12 mouse cellular contexts compared by ENCODE assay signal in the genomic region with DNA sequence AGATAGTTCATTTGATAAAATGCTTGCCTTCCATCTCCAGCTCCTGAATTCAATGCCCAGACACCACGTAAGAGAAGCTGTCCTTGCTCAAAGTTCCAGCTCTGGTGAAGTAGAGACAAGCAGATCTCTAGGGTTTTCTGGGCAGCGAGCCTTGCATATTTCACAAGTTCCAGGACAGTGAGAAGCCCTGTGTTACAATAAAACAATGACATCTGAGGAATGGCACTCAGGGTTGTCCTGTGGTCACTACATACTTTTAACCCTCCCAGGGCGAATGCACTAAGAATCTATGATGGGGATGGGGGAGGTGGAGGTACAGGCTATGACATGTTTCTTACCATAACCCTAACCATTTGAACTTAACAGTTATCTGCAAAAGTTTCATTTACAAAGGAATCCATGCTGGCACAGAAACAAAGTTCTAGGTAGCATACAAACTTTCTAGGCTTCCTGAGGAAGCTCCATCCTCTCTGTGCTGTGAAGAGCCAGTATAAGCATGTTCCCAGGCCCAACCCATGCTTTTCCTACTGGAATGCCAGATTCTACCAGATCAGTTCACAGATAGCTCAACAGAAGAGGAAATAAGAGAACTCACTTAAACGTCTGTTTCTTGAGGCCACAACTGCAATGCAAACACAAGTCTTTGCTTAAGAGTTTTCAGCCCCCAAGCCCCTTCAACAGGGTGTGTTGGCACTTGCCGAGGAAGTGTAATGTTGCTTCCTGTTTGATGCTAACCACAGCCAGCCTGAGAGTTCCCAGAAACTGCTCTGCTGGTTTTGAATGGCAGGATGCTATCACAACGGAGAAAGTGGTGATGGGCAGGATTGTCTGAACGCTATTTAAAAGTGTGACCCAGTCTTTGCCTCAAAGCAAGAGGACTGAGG. TPM values are rescaled to one million over a fixed set of nuclear protein-coding genes. Genes with fewer than 3 reads are reported as not detected.
DNase-seq lines count a peak whose midpoint lies in the region; TF ChIP-seq lines count a peak whose summit lies in the region.
"Had no signal": no experiment of that assay in that cellular context is flagged by ENCODE, and none has a peak within 500 bp of the region (broad histone marks: within the 10 kb centered on the region; RNA-seq: fewer than 3 reads in every experiment).

No protein-coding gene starts in this region.

- H3K4me3 ChIP-seq in gastrocnemius, adult 2 months, result no peak overlapping the region
- H3K4me3 ChIP-seq: embryonic facial prominence, embryonic 15.5 days; hindbrain, embryonic 13.5 days had no signal

- DNase-seq in gastrocnemius, adult 2 months, result peak; percentile 50
- no peak for DNase-seq in gastrocnemius, adult 8-10 months (ENCODE audit: low spot score in 2 of 2)
- DNase-seq in CD4-positive helper T cell, adult 2 months (ENCODE audit: low read depth, low spot score), result peak; percentile 47
- peak; percentile 27 to 36 for DNase-seq in heart, adult 9 months (ENCODE audit: low spot score in 2 of 2)
- DNase-seq in lung, postnatal 4 days, result peak; percentile 23 to 38
- no peak for DNase-seq in retina, postnatal 1 day
- no peak for DNase-seq in testis, postnatal 14 days (ENCODE audit: low spot score)
- DNase-seq in adrenal gland, adult 18-20 months (ENCODE audit: low spot score in 2 of 2), result no peak
- DNase-seq: adrenal gland, postnatal 25 days had no signal

- no peak for TF ChIP-seq CTCF in gastrocnemius, adult 2 months (IDR thresholded peaks at IDR 0.05)

- peak overlapping the region; percentile 48 for H3K27ac ChIP-seq in gastrocnemius, adult 2 months
- H3K27ac ChIP-seq: embryonic facial prominence, embryonic 15.5 days; hindbrain, embryonic 13.5 days; macrophage had no signal

- intact Hi-C loops in gastrocnemius, adult 2 months (cut with DNase I), result no loop called here

RNA-seq across cellular contexts. Expression of a gene that starts 48.4 kb away (rescaled TPM):
- 1 to 10 TPM; 1.9 to 2.2 TPM for total RNA-seq in gastrocnemius, adult 2 months (2021)
- total RNA-seq in gastrocnemius, adult 8-10 months (2022), result 1 to 10 TPM; 1.1 to 2.2 (median 1.2) TPM
- 1 to 10 TPM; 1.5 to 4.6 TPM for total RNA-seq in adrenal gland, adult 18-20 months (2021)

Comparison
In these comparisons a context has a peak if more than half of its experiments do, and no peak if none do; other contexts are left out.
1. DNase-seq: peak in gastrocnemius, adult 2 months (single experiment), CD4-positive helper T cell, adult 2 months (single experiment), heart, adult 9 months (2 of 2) and lung, postnatal 4 days (2 of 2); none in gastrocnemius, adult 8-10 months (0 of 2), retina, postnatal 1 day (single experiment), testis, postnatal 14 days (single experiment) and adrenal gland, adult 18-20 months (0 of 2).